Mouse (Mus musculus) liver, postnatal 0 days (tissue): ENCODE results near the gene Tle4.

Source experiments
- CTCF ChIP-seq: sonication (generic); IDR thresholded peaks from 2 replicates; pipeline ENCODE4 v1.5.1; 2016; ENCODE audit warnings: antibody characterized with exemption, low read depth
- EP300 ChIP-seq: IDR thresholded peaks from 2 replicates; pipeline ENCODE4 v1.6.1; 2016; ENCODE audit warnings: antibody characterized with exemption, low read depth, mild to moderate bottlenecking

GRCm38 (mm10) chr19:14487180-14487579, 110.7 kb downstream of the Tle4 start:
- TF ChIP-seq CTCF (no peak), EP300 (no peak)
